ENCODE assay signal across 9 mouse cellular contexts in genomic region chr17:32165266-32165802, GRCm38 (mm10). TPM values are rescaled to one million over a fixed set of nuclear protein-coding genes. Genes with fewer than 3 reads are reported as not detected.
DNase-seq lines count a peak whose midpoint lies in the region; ATAC-seq lines count a peak whose summit lies in the region.
"Had no signal": no experiment of that assay in that cellular context is flagged by ENCODE, and none has a peak within 500 bp of the region (broad histone marks: within the 10 kb centered on the region; RNA-seq: fewer than 3 reads in every experiment).

No protein-coding gene starts in this region.

- peak overlapping the region; percentile 82 for H3K4me3 ChIP-seq in embryonic facial prominence, embryonic 11.5 days (ENCODE audit: low read depth, low read length)
- H3K4me3 ChIP-seq in hindbrain, embryonic 16.5 days (ENCODE audit: low read length) = peak overlapping the region; percentile 61
- H3K4me3 ChIP-seq in midbrain, embryonic 13.5 days (replicated peaks) = peak overlapping the region; percentile 58

- no peaks in the 10 kb centered on the region for H3K27me3 ChIP-seq in embryonic facial prominence, embryonic 11.5 days (ENCODE audit: control insufficient read depth, insufficient read depth, low read length)
- no peaks in the 10 kb centered on the region for H3K27me3 ChIP-seq in hindbrain, embryonic 16.5 days (replicated peaks; ENCODE audit: control insufficient read depth, insufficient read depth, low read length)
- H3K27me3 ChIP-seq in midbrain, embryonic 13.5 days = no peaks in the 10 kb centered on the region

- H3K36me3 ChIP-seq in embryonic facial prominence, embryonic 11.5 days (replicated peaks; ENCODE audit: control insufficient read depth, insufficient read depth, low read depth, low read length) = no peaks in the 10 kb centered on the region
- no peaks in the 10 kb centered on the region for H3K36me3 ChIP-seq in hindbrain, embryonic 16.5 days (ENCODE audit: control insufficient read depth, insufficient read depth, low read length)
- no peaks in the 10 kb centered on the region for H3K36me3 ChIP-seq in midbrain, embryonic 13.5 days

- WGBS in embryonic facial prominence, embryonic 11.5 days = 9% methylated on average over 9 of the region's 9 CpGs
- 2% methylated on average over 8 of the region's 9 CpGs for WGBS in hindbrain, embryonic 16.5 days
- 3% methylated on average over 8 of the region's 9 CpGs for WGBS in midbrain, embryonic 13.5 days

- ATAC-seq in embryonic facial prominence, embryonic 11.5 days (replicated peaks; ENCODE audit: insufficient number of reproducible peaks, low FRiP score, low TSS enrichment, low read depth) = peak; percentile 85
- ATAC-seq in hindbrain, embryonic 16.5 days = peak; percentile 65
- peak; percentile 82 for ATAC-seq in midbrain, embryonic 13.5 days
- no peak for ATAC-seq in cerebellum, adult (ENCODE audit: insufficient number of reproducible peaks, low FRiP score, low TSS enrichment)

- peaks cover 6% of the 10 kb centered on the region; the same call in 1 of the 2 replicates for H3K4me1 ChIP-seq in embryonic facial prominence, embryonic 11.5 days (ENCODE audit: control insufficient read depth, insufficient read depth, low read length)
- peaks cover 27% of the 10 kb centered on the region for H3K4me1 ChIP-seq in hindbrain, embryonic 16.5 days (ENCODE audit: control insufficient read depth, insufficient read depth, low read depth, low read length)
- H3K4me1 ChIP-seq in midbrain, embryonic 13.5 days (replicated peaks) = peaks cover 54% of the 10 kb centered on the region

- H3K4me2 ChIP-seq in embryonic facial prominence, embryonic 11.5 days (ENCODE audit: low read depth, low read length) = peak overlapping the region; percentile 78
- H3K4me2 ChIP-seq in hindbrain, embryonic 16.5 days (ENCODE audit: low read length) = peak overlapping the region; percentile 94
- peak overlapping the region; percentile 88 for H3K4me2 ChIP-seq in midbrain, embryonic 13.5 days (replicated peaks)

- H3K9ac ChIP-seq in embryonic facial prominence, embryonic 11.5 days (replicated peaks; ENCODE audit: low read length) = peak overlapping the region; percentile 91
- peak overlapping the region; percentile 81 for H3K9ac ChIP-seq in hindbrain, embryonic 16.5 days (ENCODE audit: low read depth, low read length)
- peak overlapping the region; percentile 77 for H3K9ac ChIP-seq in midbrain, embryonic 13.5 days (replicated peaks)

- H3K27ac ChIP-seq in embryonic facial prominence, embryonic 11.5 days (replicated peaks; ENCODE audit: low read depth, low read length) = peak overlapping the region; percentile 94
- peak overlapping the region; percentile 82 for H3K27ac ChIP-seq in hindbrain, embryonic 16.5 days (ENCODE audit: low read depth, low read length)
- H3K27ac ChIP-seq in midbrain, embryonic 13.5 days = peak overlapping the region; percentile 87

- intact Hi-C loops in gastrocnemius, postnatal 36 days (cut with DNase I) = loop anchor here (10.0 kb wide), 1 partner anchor 329 kb away; no protein-coding TSS in a partner anchor

- H3K9me3 ChIP-seq in embryonic facial prominence, embryonic 11.5 days (replicated peaks; ENCODE audit: control insufficient read depth, low read length) = no peaks in the 10 kb centered on the region
- no peaks in the 10 kb centered on the region for H3K9me3 ChIP-seq in hindbrain, embryonic 16.5 days (ENCODE audit: control insufficient read depth, low read length)
- H3K9me3 ChIP-seq in midbrain, embryonic 13.5 days = no peaks in the 10 kb centered on the region

- DNase-seq in gastrocnemius, postnatal 10 days = peak; percentile 26
- no peak for DNase-seq in gastrocnemius, postnatal 36 days
- no peak for DNase-seq in embryonic facial prominence, embryonic 11.5 days (ENCODE audit: low spot score)
- DNase-seq in cerebellum, adult 11 months = no peak
- no peak for DNase-seq in layer of hippocampus, adult 11-12 months (ENCODE audit: low spot score)

RNA-seq across cellular contexts. Expression of gene Notch3, which starts 1.3 kb away (rescaled TPM):
- 10 to 100 TPM; 39.6 to 47.8 TPM for total RNA-seq in gastrocnemius, postnatal 10 days (2021)
- 10 to 100 TPM; 11.0 to 13.3 TPM for total RNA-seq in gastrocnemius, postnatal 36 days (2021)
- polyA plus RNA-seq in embryonic facial prominence, embryonic 11.5 days (2014; fragmentation: Nextera tagmentation; extraction: Ambion mirVana) = 17.7 and 18.2 TPM in 2 replicates
- polyA plus RNA-seq in hindbrain, embryonic 16.5 days (2015; fragmentation: Nextera tagmentation; extraction: Ambion mirVana) = 7.2 and 8.6 TPM in 2 replicates
- 9.7 and 13.2 TPM in 2 replicates for polyA plus RNA-seq in midbrain, embryonic 13.5 days (2015; fragmentation: Nextera tagmentation; extraction: Ambion mirVana)
- total RNA-seq: neutrophil, adult 5-6 weeks had no signal

RNA-seq across cellular contexts. Expression of gene Ephx3, which starts 24.0 kb away (rescaled TPM):
- under 1 TPM; 0.14 to 0.20 TPM for total RNA-seq in gastrocnemius, postnatal 10 days (2021)
- total RNA-seq in gastrocnemius, postnatal 36 days (2021) = under 1 TPM; 0.23 to 0.42 TPM
- not detected in 2 replicates for polyA plus RNA-seq in embryonic facial prominence, embryonic 11.5 days (2014; fragmentation: Nextera tagmentation; extraction: Ambion mirVana)
- 0.29 and 0.40 TPM in 2 replicates for polyA plus RNA-seq in hindbrain, embryonic 16.5 days (2015; fragmentation: Nextera tagmentation; extraction: Ambion mirVana)
- 0.17 and 0.23 TPM in 2 replicates for polyA plus RNA-seq in midbrain, embryonic 13.5 days (2015; fragmentation: Nextera tagmentation; extraction: Ambion mirVana)
